Mouse (Mus musculus): ENCODE results near the gene Nomo1.

DNA sequence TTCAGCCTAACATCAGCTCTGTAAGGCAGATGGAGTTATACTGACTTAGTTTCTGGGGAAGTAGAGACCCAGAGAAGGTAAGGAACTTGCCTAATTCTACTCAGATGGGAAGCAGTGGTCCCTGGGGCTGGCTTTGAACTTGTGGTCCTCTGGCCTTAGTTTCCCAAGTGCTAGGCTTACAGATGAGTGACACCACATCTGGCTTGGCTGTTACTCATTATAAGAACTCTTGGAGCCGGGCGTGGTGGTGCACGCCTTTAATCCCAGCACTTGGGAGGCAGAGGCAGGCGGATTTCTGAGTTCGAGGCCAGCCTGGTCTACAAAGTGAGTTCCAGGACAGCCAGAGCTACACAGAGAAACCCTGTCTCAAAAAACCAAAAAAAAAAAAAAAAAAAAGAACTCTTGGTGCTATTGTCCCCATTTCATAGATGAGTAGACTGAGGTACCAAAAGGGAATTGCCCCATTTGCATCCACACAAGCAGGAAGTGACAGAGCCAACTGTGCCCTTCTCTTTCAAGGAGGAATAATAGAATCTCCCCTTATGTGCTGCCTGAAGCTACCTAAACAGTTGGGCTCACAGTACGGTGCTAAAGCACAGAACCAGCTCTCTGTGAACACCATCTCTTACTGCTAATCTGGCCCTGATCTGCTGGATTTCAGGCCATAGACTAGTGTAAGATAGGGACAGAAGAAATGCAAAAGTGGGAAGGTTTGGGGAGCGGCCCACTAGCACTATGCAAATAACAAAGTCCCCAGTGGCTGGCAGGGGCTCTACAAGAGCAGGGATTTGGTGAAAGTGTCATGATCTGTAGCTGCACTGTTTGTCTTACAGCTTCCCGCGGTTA, 4.0 kb upstream of the Nomo1 start:
- no peak for TF ChIP-seq POLR2A (IDR thresholded peaks at IDR 0.05; ENCODE audit: low read depth, low read length)
- TF ChIP-seq CTCF (IDR thresholded peaks at IDR 0.05; ENCODE audit: borderline replicate concordance, insufficient read depth, low read length): no peak
